Mouse (Mus musculus) neural tube, embryonic 11.5 days (tissue): ENCODE measurements around the gene Kat2a. TPM values are rescaled to one million over a fixed set of nuclear protein-coding genes. Genes with fewer than 3 reads are reported as not detected.

Source experiments
- ATAC-seq: fragments of 200-750 bp; cut with Nextera tagmentation; 2 replicates; pipeline ENCODE4 v1.8.0; 2017; ENCODE audit warnings: moderate number of reproducible peaks, mild to moderate bottlenecking, moderate TSS enrichment, moderate library complexity; ENCODE audit not compliant: insufficient read depth, low FRiP score, low TSS enrichment
- DNase-seq: peaks from one replicate; pipeline ENCODE4 v3.0.0-alpha.2; 2015; ENCODE audit warnings: low spot score
- H3K27ac ChIP-seq: fragments of 300-500 bp; sonication (generic); 2 replicates; pipeline ENCODE4 v1.5.1; 2014; ENCODE audit warnings: low read depth, mild to moderate bottlenecking, low read length
- H3K27me3 ChIP-seq: fragments of 300-500 bp; sonication (generic); 2 replicates; pipeline ENCODE4 v1.6.1; 2014; ENCODE audit warnings: mild to moderate bottlenecking, low read length, mixed read lengths; ENCODE audit not compliant: control insufficient read depth, insufficient read depth
- H3K36me3 ChIP-seq: fragments of 300-500 bp; sonication (generic); 2 replicates; pipeline ENCODE4 v1.6.1; 2014; ENCODE audit warnings: mild to moderate bottlenecking, low read length, moderate library complexity, mixed read lengths; ENCODE audit not compliant: control insufficient read depth, insufficient read depth
- H3K4me1 ChIP-seq: fragments of 300-500 bp; sonication (generic); 2 replicates; pipeline ENCODE4 v1.6.1; 2014; ENCODE audit warnings: low read length, mixed read lengths; ENCODE audit not compliant: control insufficient read depth, insufficient read depth
- H3K4me2 ChIP-seq: fragments of 300-500 bp; sonication (generic); 2 replicates; pipeline ENCODE4 v1.6.1; 2014; ENCODE audit warnings: low read depth, mild to moderate bottlenecking, moderate library complexity
- H3K4me3 ChIP-seq: fragments of 300-500 bp; sonication (generic); 2 replicates; pipeline ENCODE4 v1.5.1; 2014; ENCODE audit warnings: low read depth, low read length
- H3K9ac ChIP-seq: fragments of 300-500 bp; sonication (generic); 2 replicates; pipeline ENCODE4 v1.6.1; 2014; ENCODE audit warnings: mild to moderate bottlenecking, low read length
- H3K9me3 ChIP-seq: fragments of 300-500 bp; sonication (generic); 2 replicates; pipeline ENCODE4 v1.6.1; 2016; ENCODE audit warnings: low read length; ENCODE audit not compliant: control insufficient read depth
- WGBS: fragments of 180-500 bp; shearing (Covaris S2); extraction: QIAGEN DNeasy Blood & Tissue Kit; methylation state at CpG from one replicate; pipeline ENCODE4 v1.1.7; 2014; 5-methylcytosine and 5-hydroxymethylcytosine counted together
- polyA plus RNA-seq: library from polyadenylated mRNA; unstranded; fragments of >200 nt; fragmentation: Nextera tagmentation; extraction: Ambion mirVana; gene quantifications from 2 replicates; pipeline ENCODE4 v1.2.1, GENCODE M21; 2014

Kat2a gene
- polyA plus RNA-seq, 1 experiment from 2014 or later, result 66.4 TPM

- no peak overlapping the region for H3K9ac ChIP-seq
- H3K9me3 ChIP-seq, result no peaks in the 10 kb centered on the region
- H3K4me3 ChIP-seq, result no peak overlapping the region
- WGBS, result 80% methylated on average over 3 of the region's 3 CpGs
- no peak overlapping the region for H3K27ac ChIP-seq
- peaks cover 2% of the 10 kb centered on the region for H3K4me1 ChIP-seq
- peaks cover 3% of the 10 kb centered on the region for H3K36me3 ChIP-seq
- no peak overlapping the region for H3K4me2 ChIP-seq
- no peaks in the 10 kb centered on the region for H3K27me3 ChIP-seq
- DNase-seq (no peak), ATAC-seq (no peak)
Measured at GRCm38 (mm10) chr11:100719312-100719711, 7.0 kb upstream of the Kat2a start.

- no peak overlapping the region for H3K9ac ChIP-seq
- 86% methylated on average over 4 of the region's 4 CpGs for WGBS
- no peak overlapping the region for H3K27ac ChIP-seq
- H3K4me1 ChIP-seq, result peaks cover 7% of the 10 kb centered on the region
- DNase-seq (no peak), ATAC-seq (no peak)
- H3K9me3 ChIP-seq, result no peaks in the 10 kb centered on the region
- no peaks in the 10 kb centered on the region for H3K27me3 ChIP-seq
- H3K4me3 ChIP-seq, result no peak overlapping the region
- H3K4me2 ChIP-seq, result no peak overlapping the region
- peaks cover 3% of the 10 kb centered on the region for H3K36me3 ChIP-seq
Measured at GRCm38 (mm10) chr11:100718866-100719265, 6.6 kb upstream of the Kat2a start.

DNA sequence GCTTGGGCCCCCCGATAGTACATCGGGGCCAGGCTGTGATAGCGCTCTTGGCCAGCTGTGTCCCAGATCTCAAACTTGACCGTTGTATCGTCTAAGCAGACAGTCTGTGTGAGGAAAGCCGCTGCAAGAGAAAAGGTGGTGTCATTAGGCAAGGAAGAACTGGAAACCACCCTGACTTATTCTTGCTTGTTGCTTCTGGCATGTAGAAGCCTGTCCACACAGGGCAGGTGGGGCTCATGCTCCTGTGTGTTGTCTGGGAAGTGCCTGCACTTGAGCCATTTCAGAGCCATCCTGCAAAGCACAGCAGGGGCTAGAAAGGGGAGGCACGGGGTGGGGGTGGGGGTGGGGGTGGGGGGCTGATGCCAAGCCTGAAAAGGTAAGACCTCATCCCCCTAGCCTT, 6.2 kb upstream of the Kat2a start:
- no peak overlapping the region for H3K9ac ChIP-seq
- no peak overlapping the region for H3K4me2 ChIP-seq
- no peaks in the 10 kb centered on the region for H3K27me3 ChIP-seq
- 87% methylated on average over 7 of the region's 7 CpGs for WGBS
- peaks cover 11% of the 10 kb centered on the region for H3K4me1 ChIP-seq
- no peak overlapping the region for H3K4me3 ChIP-seq
- no peak overlapping the region for H3K27ac ChIP-seq
- H3K9me3 ChIP-seq, result no peaks in the 10 kb centered on the region
- no peak for ATAC-seq
- H3K36me3 ChIP-seq, result peaks cover 3% of the 10 kb centered on the region
- DNase-seq, result no peak

DNA sequence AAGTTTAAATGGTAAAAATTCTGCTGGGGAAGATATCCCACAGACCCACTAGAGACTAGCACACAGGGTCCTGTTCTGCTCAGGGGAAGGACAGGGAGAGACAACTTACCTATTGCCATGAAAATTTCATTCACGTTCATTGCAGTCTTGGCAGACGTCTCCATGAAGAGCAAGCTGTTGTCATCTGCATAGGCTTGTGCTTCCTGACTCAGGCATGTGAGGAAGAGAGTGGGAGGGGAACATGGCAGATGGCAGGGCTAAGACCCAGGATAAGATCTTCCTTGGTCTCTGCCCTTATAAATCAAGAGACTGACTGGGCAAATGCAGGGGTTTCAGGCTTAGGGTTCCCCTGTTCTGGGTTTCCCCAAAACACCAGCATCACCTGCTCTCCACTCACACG, 4.4 kb upstream of the Kat2a start:
- no peak for DNase-seq
- no peak overlapping the region for H3K9ac ChIP-seq
- no peaks in the 10 kb centered on the region for H3K27me3 ChIP-seq
- no peaks in the 10 kb centered on the region for H3K9me3 ChIP-seq
- ATAC-seq, result no peak
- H3K36me3 ChIP-seq, result peaks cover 3% of the 10 kb centered on the region
- no peak overlapping the region for H3K27ac ChIP-seq
- H3K4me1 ChIP-seq, result peaks cover 14% of the 10 kb centered on the region
- H3K4me3 ChIP-seq, result no peak overlapping the region
- WGBS, result 83% methylated on average over 3 of the region's 3 CpGs
- no peak overlapping the region for H3K4me2 ChIP-seq

GRCm38 (mm10) chr11:100714948-100715347, 2.7 kb upstream of the Kat2a start:
- no peak overlapping the region for H3K27ac ChIP-seq
- H3K4me2 ChIP-seq, result no peak overlapping the region
- peaks cover 18% of the 10 kb centered on the region for H3K4me1 ChIP-seq
- no peaks in the 10 kb centered on the region for H3K27me3 ChIP-seq
- ATAC-seq (no peak), DNase-seq (no peak)
- no peak overlapping the region for H3K4me3 ChIP-seq
- H3K9me3 ChIP-seq, result no peaks in the 10 kb centered on the region
- no peak overlapping the region for H3K9ac ChIP-seq
- 90% methylated on average over 6 of the region's 6 CpGs for WGBS
- peaks cover 3% of the 10 kb centered on the region for H3K36me3 ChIP-seq

- H3K27me3 ChIP-seq, result no peaks in the 10 kb centered on the region
- H3K4me2 ChIP-seq, result peak overlapping the region; percentile 39; the same call in 1 of the 2 replicates
- H3K4me3 ChIP-seq, result no peak overlapping the region
- H3K36me3 ChIP-seq, result peaks cover 3% of the 10 kb centered on the region
- 49% methylated on average over 6 of the region's 6 CpGs for WGBS
- H3K27ac ChIP-seq, result no peak overlapping the region
- DNase-seq, result peak; percentile 78
- peaks cover 18% of the 10 kb centered on the region for H3K4me1 ChIP-seq
- no peaks in the 10 kb centered on the region for H3K9me3 ChIP-seq
- no peak for ATAC-seq
- H3K9ac ChIP-seq, result 0 out of 2 replicates have a peak overlapping the region, but pooled peaks have one; percentile 41
Measured at GRCm38 (mm10) chr11:100714534-100714915, 2.3 kb upstream of the Kat2a start.

DNA sequence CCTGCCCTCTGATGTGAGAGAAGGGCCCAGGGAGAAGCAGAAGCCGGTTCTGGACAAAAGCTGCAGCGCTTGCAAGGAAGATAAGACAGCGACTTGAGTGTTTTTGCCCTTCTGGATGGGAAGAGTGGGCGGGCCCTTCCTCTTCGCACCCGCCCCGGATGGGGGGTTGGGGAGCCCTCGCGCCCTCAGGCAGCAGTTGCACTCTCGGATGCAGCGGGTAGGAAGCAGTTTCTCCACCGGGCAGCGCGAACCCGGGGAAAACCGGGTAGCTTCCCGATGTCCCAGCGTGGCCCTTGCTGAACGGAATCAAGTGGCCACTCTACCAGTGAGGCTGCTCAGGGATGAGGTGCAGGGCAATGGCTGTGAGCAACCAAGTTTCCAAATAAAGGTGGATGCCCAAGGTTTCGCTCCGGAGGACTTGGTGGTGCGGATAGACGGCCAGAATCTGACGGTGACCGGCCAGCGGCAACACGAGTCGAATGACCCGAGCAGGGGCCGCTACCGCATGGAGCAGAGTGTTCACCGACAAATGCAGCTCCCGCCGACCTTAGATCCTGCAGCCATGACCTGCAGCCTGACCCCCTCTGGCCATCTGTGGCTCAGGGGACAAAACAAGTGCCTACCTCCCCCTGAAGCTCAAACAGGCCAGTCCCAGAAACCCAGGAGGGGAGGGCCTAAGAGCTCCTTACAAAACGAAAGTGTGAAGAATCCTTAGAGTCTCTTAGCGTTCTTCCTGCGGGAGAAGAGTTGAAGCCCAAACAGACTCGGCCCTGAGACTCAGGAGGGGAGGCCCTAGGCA, 1.7 kb upstream of the Kat2a start, which contains the start of gene Hspb9:
Gene Hspb9 (plus strand): TSS at position 116 of the 799 bp plus-strand sequence.
- 5% methylated on average over 38 of the region's 38 CpGs for WGBS
- Histone ChIP-seq H3K4me1 (peaks cover 18% of the 10 kb centered on the region), H3K27ac (peak within 1 kb of the TSS; percentile 34; the same call in 1 of the 2 replicates), H3K9me3 (no peaks in the 10 kb centered on the region), H3K4me3 (peak within 1 kb of the TSS; percentile 12; the same call in 1 of the 2 replicates), H3K4me2 (peak within 1 kb of the TSS; percentile 39), H3K9ac (peak within 1 kb of the TSS; percentile 41), H3K27me3 (no peaks in the 10 kb centered on the region), H3K36me3 (peaks cover 6% of the 10 kb centered on the region)
- ATAC-seq (no peak), DNase-seq (peak; percentile 66)

DNA sequence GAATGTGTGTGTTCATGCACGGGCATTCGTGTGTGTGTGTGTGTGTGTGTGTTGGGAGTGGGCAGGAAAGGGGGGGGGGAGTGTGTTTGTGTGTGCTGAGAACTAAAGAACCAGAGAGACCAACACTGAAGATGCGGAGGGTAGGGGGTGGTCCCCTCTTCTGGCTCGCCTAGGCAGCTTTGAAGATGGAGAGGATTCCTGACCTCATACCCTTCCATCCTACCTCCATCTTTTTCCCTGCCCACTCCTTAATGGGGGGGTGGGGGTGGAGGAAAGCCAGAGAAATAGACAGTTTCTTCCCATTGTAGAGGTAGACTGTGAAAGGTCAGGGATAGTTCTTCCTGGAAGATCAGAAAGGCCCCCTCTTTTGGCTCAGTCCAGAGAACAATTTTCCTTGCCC, 909 bp upstream of the Kat2a start:
- 61% methylated on average over 4 of the region's 4 CpGs for WGBS
- H3K4me3 ChIP-seq, result no peak overlapping the region

GRCm38 (mm10) chr11:100710977-100711376, 1.3 kb downstream of the Kat2a start:
- Histone ChIP-seq H3K27ac (no peak overlapping the region), H3K27me3 (no peaks in the 10 kb centered on the region), H3K36me3 (peaks cover 11% of the 10 kb centered on the region), H3K4me2 (no peak overlapping the region), H3K4me1 (peaks cover 18% of the 10 kb centered on the region), H3K9me3 (no peaks in the 10 kb centered on the region), H3K4me3 (no peak overlapping the region), H3K9ac (no peak overlapping the region)
- ATAC-seq, result no peak
- DNase-seq, result no peak
- 89% methylated on average over 4 of the region's 4 CpGs for WGBS

More for the DNA sequence above, 909 bp upstream of the Kat2a start:
- Histone ChIP-seq H3K36me3 (peaks cover 8% of the 10 kb centered on the region), H3K27ac (peak overlapping the region; percentile 34; the same call in 1 of the 2 replicates), H3K9ac (peak overlapping the region; percentile 41; the same call in 1 of the 2 replicates), H3K27me3 (no peaks in the 10 kb centered on the region), H3K4me1 (peaks cover 18% of the 10 kb centered on the region), H3K4me2 (peak overlapping the region; percentile 39), H3K9me3 (no peaks in the 10 kb centered on the region)
- ATAC-seq, result no peak
- no peak for DNase-seq
